Mouse (Mus musculus): Measurements from ENCODE around the gene Thada.

DNA sequence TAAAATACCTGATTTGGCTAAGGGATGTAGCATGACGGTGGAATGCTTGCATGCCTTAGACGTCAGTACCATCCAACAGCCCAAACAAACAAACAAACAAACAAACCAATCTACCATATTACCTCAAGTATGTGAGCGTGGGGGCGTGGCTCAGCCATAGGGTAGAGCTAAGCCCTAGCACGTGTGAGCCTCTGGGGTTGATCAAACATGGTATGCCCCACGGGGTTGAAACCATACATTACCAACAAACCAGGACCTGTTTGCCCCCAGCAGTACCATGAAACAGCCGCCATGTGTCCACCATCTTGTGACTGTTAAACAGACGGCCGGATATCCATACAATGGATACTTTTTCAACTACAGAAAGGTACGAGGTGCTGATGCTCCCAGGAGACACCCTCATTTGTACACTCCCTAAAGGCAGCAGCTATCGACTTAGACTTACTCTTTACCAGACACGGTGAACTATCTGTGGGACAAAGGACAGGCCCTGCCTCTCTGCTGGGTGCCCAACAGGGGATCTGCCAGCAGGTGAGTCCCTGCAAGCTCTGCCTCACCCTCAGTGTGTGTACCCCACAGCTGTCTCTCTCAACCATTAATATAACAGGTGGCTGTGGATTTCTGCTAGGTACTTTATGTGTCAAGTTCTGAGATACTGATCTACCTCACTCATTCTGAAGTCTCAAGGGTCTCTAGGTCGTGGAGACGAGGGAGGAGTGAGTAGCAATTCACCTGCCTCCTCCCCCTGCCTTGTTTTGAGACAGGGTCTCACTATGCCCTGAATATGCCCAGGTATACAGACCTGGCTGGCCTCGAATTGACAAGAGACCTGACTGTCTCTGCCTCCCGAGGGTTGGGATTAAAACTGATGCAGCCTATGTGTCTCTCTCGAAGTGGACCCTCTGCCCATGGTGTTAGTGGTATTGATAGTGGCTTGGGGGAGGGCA lies 286.7 kb downstream of the Thada start:
- no peak for TF ChIP-seq CTCF (IDR thresholded peaks at IDR 0.05; ENCODE audit: control insufficient read depth, insufficient read depth, low read length)
- no peak for TF ChIP-seq POLR2A (IDR thresholded peaks at IDR 0.05; ENCODE audit: borderline replicate concordance, control insufficient read depth, low read depth, low read length)

Measured in bone marrow, adult 2 months (tissue).